Comparison of ENCODE assay signal across 26 mouse cellular contexts in genomic region chr3:142554601-142555000, GRCm38 (mm10). TPM values are rescaled to one million over a fixed set of nuclear protein-coding genes. Genes with fewer than 3 reads are reported as not detected.
"Had no signal": no experiment of that assay in that cellular context is flagged by ENCODE, and none has a peak within 500 bp of the region (broad histone marks: within the 10 kb centered on the region; RNA-seq: fewer than 3 reads in every experiment).

No protein-coding gene starts in this region.

- DNase-seq: forebrain, postnatal 0 days; gastrocnemius, postnatal 14 days; gastrocnemius, postnatal 36 days; heart, adult 2 months; heart, postnatal 14 days; heart, postnatal 36 days; kidney, adult 18-20 months; kidney, postnatal 14 days; layer of hippocampus, adult 9-11 months; layer of hippocampus, postnatal 36 days; left cerebral cortex, postnatal 4 days had no signal

- H3K4me3 ChIP-seq: heart, adult 2 months; heart, embryonic 13.5 days; heart, embryonic 15.5 days; hindbrain, embryonic 13.5 days; hindbrain, embryonic 15.5 days; limb, embryonic 13.5 days; limb, embryonic 15.5 days; liver, embryonic 12.5 days had no signal

- H3K9me3 ChIP-seq: heart, embryonic 13.5 days; heart, embryonic 15.5 days; hindbrain, embryonic 13.5 days; hindbrain, embryonic 15.5 days; limb, embryonic 13.5 days; limb, embryonic 15.5 days; liver, embryonic 12.5 days had no signal

- H3K27me3 ChIP-seq: heart, embryonic 13.5 days; heart, embryonic 15.5 days; hindbrain, embryonic 13.5 days; hindbrain, embryonic 15.5 days; limb, embryonic 13.5 days; limb, embryonic 15.5 days; liver, embryonic 12.5 days had no signal

- ATAC-seq: forebrain, postnatal 0 days; intestine, embryonic 16.5 days; liver, embryonic 12.5 days had no signal

- H3K4me2 ChIP-seq: heart, embryonic 11.5 days; heart, embryonic 13.5 days; heart, embryonic 15.5 days; hindbrain, embryonic 13.5 days; hindbrain, embryonic 15.5 days; limb, embryonic 13.5 days; limb, embryonic 15.5 days; liver, embryonic 12.5 days had no signal

- H3K9ac ChIP-seq: forebrain, postnatal 0 days; heart, embryonic 13.5 days; heart, embryonic 15.5 days; hindbrain, embryonic 13.5 days; hindbrain, embryonic 15.5 days; limb, embryonic 13.5 days; limb, embryonic 15.5 days; liver, embryonic 12.5 days; liver, embryonic 14.5 days had no signal

- H3K4me1 ChIP-seq: heart, embryonic 15.5 days; hindbrain, embryonic 13.5 days; hindbrain, embryonic 15.5 days; limb, embryonic 13.5 days; limb, embryonic 15.5 days; liver, embryonic 12.5 days had no signal

- H3K36me3 ChIP-seq: heart, embryonic 13.5 days; heart, embryonic 15.5 days; hindbrain, embryonic 13.5 days; hindbrain, embryonic 15.5 days; limb, embryonic 13.5 days; limb, embryonic 15.5 days; liver, embryonic 12.5 days had no signal

- H3K27ac ChIP-seq: heart, adult 2 months; heart, embryonic 13.5 days; heart, embryonic 15.5 days; hindbrain, embryonic 13.5 days; hindbrain, embryonic 15.5 days; hindbrain, postnatal 0 days; limb, embryonic 13.5 days; limb, embryonic 15.5 days; liver, embryonic 12.5 days; liver, embryonic 14.5 days had no signal

RNA-seq across cellular contexts. Expression of gene Gbp2b, which starts 40.0 kb away (rescaled TPM):
- polyA plus RNA-seq: forebrain, postnatal 0 days; heart, embryonic 11.5 days; heart, embryonic 13.5 days; heart, embryonic 15.5 days; heart, postnatal 0 days; hindbrain, embryonic 11.5 days; hindbrain, embryonic 13.5 days; hindbrain, embryonic 15.5 days; limb, embryonic 11.5 days; limb, embryonic 13.5 days; limb, embryonic 15.5 days; liver, embryonic 12.5 days; liver, embryonic 16.5 days had no signal
